Mouse (Mus musculus) Patski (cell line): ENCODE data around the gene Cd209f. TPM values are rescaled to one million over a fixed set of nuclear protein-coding genes. Genes with fewer than 3 reads are reported as not detected.
"Not testable (repeated sequence)": the region's sequence is repeated elsewhere in the genome, so short reads cannot be mapped to it uniquely, and the experiment has no call there.

Experiments
- ATAC-seq: fragments of 100-300 bp; one replicate; pipeline ENCODE4 v1.8.0; 2021
- CTCF ChIA-PET: fragments of 350-600 bp; sonication (Branson Sonifier 250); formaldehyde crosslinking; loops from one replicate; lab custom pipeline; 2022; ENCODE audit warnings: inconsistent platforms; lab: Charles Lee
- POLR2A ChIA-PET: fragments of 350-600 bp; sonication (Branson Sonifier 250); formaldehyde crosslinking; loops from one replicate; lab custom pipeline; 2022; ENCODE audit warnings: antibody characterized with exemption, inconsistent platforms; lab: Charles Lee
- DNase-seq: peaks from one replicate; pipeline ENCODE4 v3.0.0-alpha.2; 2011; ENCODE audit warnings: low read depth, low spot score
- H3K27me3 ChIP-seq: fragments of 371-371 bp; one replicate; pipeline ENCODE4 v1.5.1; 2021
- CTCF ChIP-seq: fragments of 100-300 bp; IDR thresholded peaks from one replicate; pipeline ENCODE4 v1.5.1; 2021
- in situ Hi-C: fragments of 300-500 bp; cut with MboI; formaldehyde crosslinking; loops from 3 replicates; pipeline ENCODE4 v1.11.1; 2018; ENCODE audit warnings: low pct_unique_long_range_greater_than_20kb, mixed read lengths
- polyA plus RNA-seq: library from polyadenylated mRNA; unstranded; gene quantifications from one replicate; pipeline ENCODE4 v1.2.3, GENCODE M21; 2021

Cd209f gene
- not detected for polyA plus RNA-seq

GRCm38 (mm10) chr8:4105735-4106134 lies at the start of gene Cd209f:
Gene Cd209f (minus strand): TSS chr8:4105835.
- in situ Hi-C loops, DNase-seq, ATAC-seq, H3K27me3 ChIP-seq, CTCF ChIA-PET, POLR2A ChIA-PET: not testable (repeated sequence)

GRCm38 (mm10) chr8:4154878-4155277 lies 49.2 kb upstream of the Cd209f start:
- ChIA-PET CTCF (no interaction called here), POLR2A (no interaction called here)

GRCm38 (mm10) chr8:4147272-4147671 lies 41.6 kb upstream of the Cd209f start:
- DNase-seq, result no peak
- ChIA-PET POLR2A (no interaction called here), CTCF (interaction anchor here (1.6 to 1.7 kb wide), 3 partner anchors 13 to 45 kb away, joined by 3 to 5 read pairs (median 3); no protein-coding TSS in a partner anchor)
- ATAC-seq, result no peak
- peaks cover 68% of the 10 kb centered on the region for H3K27me3 ChIP-seq
- TF ChIP-seq CTCF, result no peak
- in situ Hi-C loops, result no loop called here

More at GRCm38 (mm10) chr8:4154878-4155277, 49.2 kb upstream of the Cd209f start:
- no peak for TF ChIP-seq CTCF
- no peak for DNase-seq
- peaks cover 49% of the 10 kb centered on the region for H3K27me3 ChIP-seq
- in situ Hi-C loops, result no loop called here
- ATAC-seq, result no peak

- in situ Hi-C loops, result loop anchor here (5.0 kb wide), 2 partner anchors 231 to 446 kb away; no protein-coding TSS in a partner anchor
- peaks cover 52% of the 10 kb centered on the region for H3K27me3 ChIP-seq
- POLR2A ChIA-PET, result interaction anchor here (0.6 kb wide), 2 partner anchors 9 to 278 kb away, joined by 3 read pairs; no protein-coding TSS in a partner anchor
- CTCF ChIA-PET, result interaction anchor here (1.0 to 1.6 kb wide), 3 partner anchors 9 to 112 kb away, joined by 3 read pairs; no protein-coding TSS in a partner anchor
- DNase-seq (no peak), ATAC-seq (no peak)
- TF ChIP-seq CTCF, result peak; percentile 44
Measured at GRCm38 (mm10) chr8:4141721-4142120, 36.1 kb upstream of the Cd209f start.

- ChIA-PET CTCF (interaction anchor here (0.7 to 2.1 kb wide), 11 partner anchors 9 to 446 kb away, joined by 3 to 13 read pairs (median 3); partner anchors contain the start of genes Ctxn1 and Snapc2), POLR2A (no interaction called here)
- H3K27me3 ChIP-seq, result peaks cover 35% of the 10 kb centered on the region
- TF ChIP-seq CTCF, result peak; percentile 96
- DNase-seq (peak; percentile 30), ATAC-seq (peak; percentile 83)
- in situ Hi-C loops, result loop anchor here (5.0 kb wide), 2 partner anchors 232 to 447 kb away; no protein-coding TSS in a partner anchor
Measured at GRCm38 (mm10) chr8:4139660-4140646, 34.3 kb upstream of the Cd209f start.

GRCm38 (mm10) chr8:4133798-4134197 lies 28.2 kb upstream of the Cd209f start, which contains the start of gene Cd209g:
Gene Cd209g (plus strand): TSS chr8:4134098.
- DNase-seq, result no peak
- CTCF ChIA-PET, result no interaction called here
- POLR2A ChIA-PET, result no interaction called here
- in situ Hi-C loops, result no loop called here
- ATAC-seq, result no peak
- no peak for TF ChIP-seq CTCF
- H3K27me3 ChIP-seq, result peaks cover 31% of the 10 kb centered on the region

- ATAC-seq, H3K27me3 ChIP-seq, in situ Hi-C loops, POLR2A ChIA-PET, DNase-seq, CTCF ChIA-PET: not testable (repeated sequence)
Measured at GRCm38 (mm10) chr8:4088514-4088913, 17.1 kb downstream of the Cd209f start.

GRCm38 (mm10) chr8:4087180-4087722 lies 18.4 kb downstream of the Cd209f start:
- DNase-seq, H3K27me3 ChIP-seq, ATAC-seq, CTCF ChIA-PET, POLR2A ChIA-PET, in situ Hi-C loops: not testable (repeated sequence)

Other genes starting within 250 kb of the Cd209f start
- gene Cd209d, start 227.3 kb downstream of the Cd209f start, polyA plus RNA-seq, result not detected
- gene Cd209b, start 179.0 kb downstream of the Cd209f start, polyA plus RNA-seq, result not detected
- gene Cd209c, start 151.1 kb downstream of the Cd209f start, polyA plus RNA-seq, result not detected
- not detected for gene Cd209g, start 28.3 kb upstream of the Cd209f start, polyA plus RNA-seq
- 27.6 TPM for gene Evi5l, start 60.7 kb upstream of the Cd209f start, polyA plus RNA-seq
- 0.12 TPM for gene Prr36, start 111.6 kb upstream of the Cd209f start, polyA plus RNA-seq
- 2.4 TPM for gene Lrrc8e, start 121.0 kb upstream of the Cd209f start, polyA plus RNA-seq
- gene Map2k7, start 132.9 kb upstream of the Cd209f start, polyA plus RNA-seq, result 63.2 TPM
- gene Gm49320, start 133.0 kb upstream of the Cd209f start, polyA plus RNA-seq, result not detected
- 4.6 TPM for gene Tgfbr3l, start 142.4 kb upstream of the Cd209f start, polyA plus RNA-seq
- 42.7 TPM for gene Snapc2, start 147.2 kb upstream of the Cd209f start, polyA plus RNA-seq
- gene Ctxn1, start 153.4 kb upstream of the Cd209f start, polyA plus RNA-seq, result 81.0 TPM
- gene Timm44, start 170.1 kb upstream of the Cd209f start, polyA plus RNA-seq, result 86.6 TPM
- 5.6 TPM for gene Ccl25, start 219.4 kb upstream of the Cd209f start, polyA plus RNA-seq
- gene Elavl1, start 219.6 kb upstream of the Cd209f start, polyA plus RNA-seq, result 66.1 TPM